Mouse (Mus musculus): ENCODE data around the gene Ly6g5b. TPM values are rescaled to one million over a fixed set of nuclear protein-coding genes. Genes with fewer than 3 reads are reported as not detected.

Ly6g5b gene
- polyA plus RNA-seq, 1 experiment from 2014 or later, result 0.86 TPM

DNA sequence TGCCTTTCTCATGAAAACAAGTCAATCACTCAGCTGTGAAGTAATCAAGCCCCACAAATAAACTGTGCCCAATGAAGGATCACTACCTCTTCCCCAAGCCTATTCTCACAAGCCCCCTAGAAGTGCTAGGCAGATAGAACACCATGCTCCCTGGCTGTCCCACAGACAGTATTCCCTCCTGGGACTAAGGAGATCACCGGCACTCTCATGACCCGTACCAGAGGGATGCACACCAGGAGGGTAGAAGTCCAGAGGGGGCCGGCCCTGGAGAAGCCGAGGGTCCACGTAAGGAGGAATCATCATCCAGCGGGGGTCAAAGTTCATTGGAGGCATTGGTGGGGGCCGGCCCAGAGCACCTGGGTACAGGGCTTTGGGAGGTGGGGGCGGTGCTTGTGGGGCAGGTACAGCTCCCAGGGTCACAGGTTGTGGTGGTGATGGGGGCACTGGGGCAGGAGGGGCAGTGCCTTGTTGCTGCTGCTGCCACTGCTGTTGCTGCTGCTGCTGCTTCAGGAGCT is 42.5 kb upstream of the Ly6g5b start:
- H3K4me3 ChIP-seq (ENCODE audit: low read depth, low read length), result no peak overlapping the region
- no peak overlapping the region for H3K9ac ChIP-seq (ENCODE audit: low read length)
- WGBS, result 97% methylated on average over 8 of the region's 8 CpGs
- no peak overlapping the region for H3K4me2 ChIP-seq
- no peak for ATAC-seq (ENCODE audit: low FRiP score)
- H3K27me3 ChIP-seq (ENCODE audit: control insufficient read depth, insufficient read depth, low read length), result no peaks in the 10 kb centered on the region
- DNase-seq (ENCODE audit: low spot score, missing footprints), result no peak
- H3K36me3 ChIP-seq (ENCODE audit: control insufficient read depth, insufficient read depth, low read length), result peaks cover 85% of the 10 kb centered on the region
- H3K9me3 ChIP-seq (ENCODE audit: control insufficient read depth, low read length), result no peaks in the 10 kb centered on the region
- no peak overlapping the region for H3K27ac ChIP-seq (ENCODE audit: low read depth, low read length)
- H3K4me1 ChIP-seq (ENCODE audit: control insufficient read depth, insufficient read depth, low read length), result peaks cover 7% of the 10 kb centered on the region

DNA sequence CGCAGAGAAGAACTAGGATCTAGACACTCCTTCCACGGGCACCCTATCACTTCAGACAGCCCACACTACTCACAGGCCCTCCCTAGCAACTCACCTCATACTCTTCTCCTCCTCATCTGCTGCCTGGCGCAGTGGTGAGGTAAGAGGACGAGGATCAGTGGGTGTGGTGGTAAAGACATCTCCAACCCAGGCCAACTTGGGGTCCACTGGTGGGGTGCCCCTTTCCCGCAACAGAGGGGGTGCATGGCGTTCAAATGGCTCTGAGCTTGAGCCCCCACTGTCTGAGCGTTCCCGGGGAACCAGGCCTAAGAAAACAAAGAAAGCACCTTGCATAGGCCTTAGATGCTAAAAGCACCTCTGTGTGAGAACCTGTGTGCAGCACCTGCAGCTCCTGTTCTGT is 42.0 kb upstream of the Ly6g5b start:
- Histone ChIP-seq H3K36me3 (ENCODE audit: control insufficient read depth, insufficient read depth, low read length) (peaks cover 89% of the 10 kb centered on the region), H3K4me2 (no peak overlapping the region), H3K4me3 (ENCODE audit: low read depth, low read length) (no peak overlapping the region), H3K27ac (ENCODE audit: low read depth, low read length) (no peak overlapping the region), H3K4me1 (ENCODE audit: control insufficient read depth, insufficient read depth, low read length) (peaks cover 4% of the 10 kb centered on the region; the same call in 1 of the 2 replicates), H3K27me3 (ENCODE audit: control insufficient read depth, insufficient read depth, low read length) (no peaks in the 10 kb centered on the region), H3K9ac (ENCODE audit: low read length) (no peak overlapping the region), H3K9me3 (ENCODE audit: control insufficient read depth, low read length) (no peaks in the 10 kb centered on the region)
- no peak for DNase-seq (ENCODE audit: low spot score, missing footprints)
- ATAC-seq (ENCODE audit: low FRiP score), result no peak
- 94% methylated on average over 8 of the region's 8 CpGs for WGBS

DNA sequence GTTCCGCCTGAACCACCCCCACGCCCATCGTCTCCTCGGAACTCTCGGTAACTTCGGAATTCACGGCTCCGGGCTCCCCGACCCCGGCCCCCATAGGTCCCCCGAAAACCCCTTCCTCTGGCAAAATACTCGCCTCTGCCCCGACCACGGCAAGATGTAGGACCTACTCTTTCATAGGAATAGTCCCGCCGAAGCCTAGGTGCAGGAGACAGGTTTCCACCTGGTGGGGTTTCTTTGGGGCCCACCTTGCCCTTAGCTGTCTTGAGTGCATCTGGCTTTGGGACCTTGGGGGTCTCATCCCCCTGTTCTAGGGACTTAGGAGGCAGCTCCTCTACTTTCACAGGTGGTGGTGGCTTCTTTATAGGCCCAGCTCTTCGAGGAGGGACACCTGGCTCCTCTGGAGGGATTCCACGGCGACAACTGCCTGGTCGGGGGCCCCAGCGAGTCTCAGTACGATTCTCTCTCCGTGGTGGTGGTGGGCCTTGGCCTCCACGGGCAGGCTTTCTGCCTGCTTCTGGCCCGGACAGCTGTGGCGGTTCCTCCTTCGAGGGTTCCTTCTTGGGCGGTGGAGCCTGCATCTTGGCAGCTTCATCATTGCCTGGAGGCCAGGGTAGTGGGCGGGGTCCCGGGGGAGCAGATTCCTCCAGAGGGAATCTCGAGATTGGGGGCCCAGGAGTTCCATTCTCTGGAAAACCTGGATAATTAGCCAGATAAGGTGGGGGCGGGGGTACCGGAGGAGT is 41.4 kb upstream of the Ly6g5b start:
- H3K27ac ChIP-seq (ENCODE audit: low read depth, low read length), result no peak overlapping the region
- no peaks in the 10 kb centered on the region for H3K9me3 ChIP-seq (ENCODE audit: control insufficient read depth, low read length)
- no peak overlapping the region for H3K9ac ChIP-seq (ENCODE audit: low read length)
- DNase-seq (ENCODE audit: low spot score, missing footprints) (no peak), ATAC-seq (ENCODE audit: low FRiP score) (no peak)
- H3K27me3 ChIP-seq (ENCODE audit: control insufficient read depth, insufficient read depth, low read length), result no peaks in the 10 kb centered on the region
- no peak overlapping the region for H3K4me3 ChIP-seq (ENCODE audit: low read depth, low read length)
- no peak overlapping the region for H3K4me2 ChIP-seq
- 93% methylated on average over 33 of the region's 33 CpGs for WGBS
- H3K36me3 ChIP-seq (ENCODE audit: control insufficient read depth, insufficient read depth, low read length), result peaks cover 88% of the 10 kb centered on the region
- peaks cover 2% of the 10 kb centered on the region; the same call in 1 of the 2 replicates for H3K4me1 ChIP-seq (ENCODE audit: control insufficient read depth, insufficient read depth, low read length)

DNA sequence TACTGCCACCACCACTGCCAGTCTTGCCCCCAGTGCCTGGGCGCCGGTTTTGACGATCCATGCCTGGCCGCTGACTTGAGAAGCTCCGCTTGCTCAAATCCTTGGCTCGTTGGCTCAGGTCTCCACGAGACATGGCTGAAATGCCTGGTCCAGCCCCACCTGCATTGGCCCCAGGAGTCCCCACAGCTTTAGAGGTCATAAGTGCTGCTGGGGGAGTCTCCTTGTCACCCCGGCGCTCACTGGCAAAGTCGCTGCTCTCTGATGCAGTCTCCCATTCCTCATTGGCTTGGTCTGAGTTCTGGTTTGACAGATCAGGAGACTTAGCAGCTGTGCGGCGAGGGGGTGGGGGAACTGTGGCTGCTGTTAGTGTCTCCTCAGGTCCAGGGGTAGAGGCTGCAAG is 40.2 kb upstream of the Ly6g5b start:
- no peak overlapping the region for H3K4me3 ChIP-seq (ENCODE audit: low read depth, low read length)
- DNase-seq (ENCODE audit: low spot score, missing footprints) (no peak), ATAC-seq (ENCODE audit: low FRiP score) (no peak)
- no peak overlapping the region for H3K27ac ChIP-seq (ENCODE audit: low read depth, low read length)
- H3K27me3 ChIP-seq (ENCODE audit: control insufficient read depth, insufficient read depth, low read length), result no peaks in the 10 kb centered on the region
- no peaks in the 10 kb centered on the region for H3K9me3 ChIP-seq (ENCODE audit: control insufficient read depth, low read length)
- H3K4me2 ChIP-seq, result no peak overlapping the region
- peaks cover 83% of the 10 kb centered on the region for H3K36me3 ChIP-seq (ENCODE audit: control insufficient read depth, insufficient read depth, low read length)
- WGBS, result 96% methylated on average over 12 of the region's 12 CpGs
- no peaks in the 10 kb centered on the region for H3K4me1 ChIP-seq (ENCODE audit: control insufficient read depth, insufficient read depth, low read length)
- no peak overlapping the region for H3K9ac ChIP-seq (ENCODE audit: low read length)

DNA sequence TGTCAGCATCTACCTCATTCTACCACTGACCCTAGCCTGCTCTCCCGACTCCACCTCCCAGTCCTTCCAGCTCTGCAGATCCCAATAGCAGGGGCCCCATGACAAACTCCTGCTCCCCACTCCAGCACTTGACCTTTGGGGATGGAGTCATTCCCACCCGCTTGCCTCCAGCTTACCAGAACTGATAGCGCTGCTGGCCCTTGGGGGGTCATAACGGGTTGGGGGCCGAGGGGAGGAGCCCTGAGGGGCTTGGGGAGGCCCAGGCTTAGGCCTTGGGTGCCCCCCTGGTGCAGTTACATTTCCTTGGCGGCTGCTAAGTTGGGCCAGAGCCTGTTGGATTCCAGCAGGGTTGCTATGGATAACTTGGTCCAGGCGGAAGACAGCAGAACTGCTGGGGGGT is 39.4 kb upstream of the Ly6g5b start:
- Histone ChIP-seq H3K9ac (ENCODE audit: low read length) (no peak overlapping the region), H3K36me3 (ENCODE audit: control insufficient read depth, insufficient read depth, low read length) (peaks cover 83% of the 10 kb centered on the region), H3K4me3 (ENCODE audit: low read depth, low read length) (no peak overlapping the region), H3K27ac (ENCODE audit: low read depth, low read length) (no peak overlapping the region), H3K9me3 (ENCODE audit: control insufficient read depth, low read length) (no peaks in the 10 kb centered on the region), H3K27me3 (ENCODE audit: control insufficient read depth, insufficient read depth, low read length) (no peaks in the 10 kb centered on the region), H3K4me1 (ENCODE audit: control insufficient read depth, insufficient read depth, low read length) (no peaks in the 10 kb centered on the region), H3K4me2 (no peak overlapping the region)
- ATAC-seq (ENCODE audit: low FRiP score) (no peak), DNase-seq (ENCODE audit: low spot score, missing footprints) (no peak)
- 75% methylated on average over 7 of the region's 7 CpGs for WGBS

DNA sequence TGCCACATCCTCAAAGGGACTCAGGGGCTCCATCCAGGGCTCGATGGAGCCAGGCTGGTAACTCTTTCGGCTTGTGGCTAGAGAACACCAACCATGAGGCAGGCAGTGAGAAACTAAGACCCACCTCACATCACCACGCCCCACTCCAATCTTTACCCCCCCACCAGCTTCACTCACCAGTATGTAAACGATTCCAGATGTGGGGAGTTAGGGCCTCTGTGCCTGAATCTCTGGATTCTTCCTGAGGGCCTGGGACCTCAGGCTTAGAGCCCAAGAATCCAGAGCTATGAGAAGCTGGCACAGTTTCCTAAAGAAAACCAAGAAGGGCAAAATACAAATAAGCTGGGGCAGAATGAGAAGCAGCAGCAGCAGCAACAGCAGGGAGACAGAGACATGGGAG is 38.7 kb upstream of the Ly6g5b start:
- ATAC-seq (ENCODE audit: low FRiP score), result no peak
- no peak overlapping the region for H3K9ac ChIP-seq (ENCODE audit: low read length)
- no peaks in the 10 kb centered on the region for H3K4me1 ChIP-seq (ENCODE audit: control insufficient read depth, insufficient read depth, low read length)
- no peak for DNase-seq (ENCODE audit: low spot score, missing footprints)
- no peak overlapping the region for H3K27ac ChIP-seq (ENCODE audit: low read depth, low read length)
- H3K9me3 ChIP-seq (ENCODE audit: control insufficient read depth, low read length), result no peaks in the 10 kb centered on the region
- WGBS, result 92% methylated on average over 4 of the region's 4 CpGs
- no peak overlapping the region for H3K4me2 ChIP-seq
- H3K27me3 ChIP-seq (ENCODE audit: control insufficient read depth, insufficient read depth, low read length), result no peaks in the 10 kb centered on the region
- peaks cover 84% of the 10 kb centered on the region for H3K36me3 ChIP-seq (ENCODE audit: control insufficient read depth, insufficient read depth, low read length)
- no peak overlapping the region for H3K4me3 ChIP-seq (ENCODE audit: low read depth, low read length)

DNA sequence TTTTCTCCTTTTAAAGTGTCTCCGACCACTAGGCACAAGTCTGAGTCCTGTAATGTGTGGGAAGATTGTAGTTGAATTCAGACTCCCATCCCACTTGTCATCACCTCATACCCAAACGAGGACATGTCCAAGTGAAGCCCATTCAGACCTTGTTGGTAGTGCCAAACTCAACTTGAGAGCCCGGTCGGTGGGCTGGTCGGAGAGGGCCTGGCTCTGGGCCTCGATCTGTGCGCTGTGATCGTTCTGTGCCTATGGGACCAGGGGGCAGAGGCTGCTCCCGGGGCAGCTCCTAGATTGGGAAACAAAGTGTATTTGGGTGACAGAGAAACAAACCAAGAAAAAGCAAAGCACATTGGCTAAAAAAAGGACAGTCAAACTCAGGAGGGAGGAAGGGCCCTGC is 37.8 kb upstream of the Ly6g5b start:
- Histone ChIP-seq H3K36me3 (ENCODE audit: control insufficient read depth, insufficient read depth, low read length) (peaks cover 76% of the 10 kb centered on the region), H3K27me3 (ENCODE audit: control insufficient read depth, insufficient read depth, low read length) (no peaks in the 10 kb centered on the region), H3K9me3 (ENCODE audit: control insufficient read depth, low read length) (no peaks in the 10 kb centered on the region), H3K4me2 (no peak overlapping the region), H3K27ac (ENCODE audit: low read depth, low read length) (no peak overlapping the region), H3K9ac (ENCODE audit: low read length) (no peak overlapping the region), H3K4me3 (ENCODE audit: low read depth, low read length) (no peak overlapping the region), H3K4me1 (ENCODE audit: control insufficient read depth, insufficient read depth, low read length) (no peaks in the 10 kb centered on the region)
- ATAC-seq (ENCODE audit: low FRiP score), result no peak
- no peak for DNase-seq (ENCODE audit: low spot score, missing footprints)
- WGBS, result 94% methylated on average over 9 of the region's 9 CpGs

DNA sequence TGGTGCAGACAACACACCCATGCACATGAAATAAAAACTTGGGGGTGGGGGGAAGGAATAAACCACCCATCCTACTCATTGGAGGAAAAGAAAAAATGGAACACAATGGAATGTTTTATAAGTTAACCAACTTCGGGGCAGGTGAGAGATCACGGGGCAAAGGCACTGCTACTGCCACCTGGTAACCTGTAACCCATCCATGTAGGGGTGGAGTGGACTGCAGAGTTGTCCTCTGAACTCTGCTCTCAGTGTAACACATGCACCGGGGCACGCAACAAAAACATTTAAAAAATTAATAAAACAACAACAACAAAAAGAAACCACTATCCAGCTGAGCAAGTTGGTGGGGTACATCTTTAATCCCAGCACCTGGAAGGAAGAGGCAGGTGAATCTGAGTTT is 36.9 kb upstream of the Ly6g5b start:
- H3K27me3 ChIP-seq (ENCODE audit: control insufficient read depth, insufficient read depth, low read length), result no peaks in the 10 kb centered on the region
- WGBS, result 96% methylated on average over 4 of the region's 4 CpGs
- H3K36me3 ChIP-seq (ENCODE audit: control insufficient read depth, insufficient read depth, low read length), result peaks cover 67% of the 10 kb centered on the region
- no peak for ATAC-seq (ENCODE audit: low FRiP score)
- H3K4me1 ChIP-seq (ENCODE audit: control insufficient read depth, insufficient read depth, low read length), result no peaks in the 10 kb centered on the region
- no peaks in the 10 kb centered on the region for H3K9me3 ChIP-seq (ENCODE audit: control insufficient read depth, low read length)
- no peak overlapping the region for H3K4me2 ChIP-seq
- no peak overlapping the region for H3K9ac ChIP-seq (ENCODE audit: low read length)
- DNase-seq (ENCODE audit: low spot score, missing footprints), result no peak
- H3K27ac ChIP-seq (ENCODE audit: low read depth, low read length), result no peak overlapping the region
- no peak overlapping the region for H3K4me3 ChIP-seq (ENCODE audit: low read depth, low read length)

DNA sequence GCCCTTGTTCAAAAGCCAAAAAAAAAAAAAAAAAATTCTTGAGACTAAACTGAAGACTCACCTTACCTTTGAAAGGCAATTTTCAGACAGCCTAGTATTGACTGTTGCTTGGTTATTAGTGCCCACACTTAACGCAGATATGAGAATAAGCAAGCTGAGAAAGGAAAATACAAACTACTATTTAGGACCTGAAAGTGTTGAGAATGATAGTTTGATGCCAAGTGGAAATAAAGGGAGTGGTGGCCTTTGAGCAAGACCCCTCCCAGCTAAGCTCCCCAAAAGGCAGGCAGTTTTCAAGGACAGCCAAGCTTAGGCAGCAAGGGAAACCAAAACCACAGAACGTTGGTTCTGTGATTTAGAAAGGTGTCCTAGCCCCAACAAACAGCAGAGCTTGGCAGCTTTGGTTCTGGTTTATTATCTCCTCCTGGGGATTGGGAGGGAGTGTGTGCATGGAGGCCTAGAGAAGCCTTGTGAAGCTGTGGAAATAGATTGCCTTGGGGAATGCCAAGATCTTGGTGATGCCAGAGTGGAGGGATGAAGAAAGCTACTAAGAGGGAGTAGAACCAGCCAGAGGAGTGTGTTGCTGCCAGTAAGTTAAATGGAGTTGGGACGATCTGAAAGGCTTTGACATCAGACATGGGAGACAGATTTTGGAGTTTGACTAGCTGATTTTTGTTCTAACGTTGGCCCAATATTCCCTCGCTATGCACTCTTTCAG is 32.9 kb upstream of the Ly6g5b start:
- H3K4me2 ChIP-seq, result no peak overlapping the region
- 0 out of 2 replicates have a peak, but pooled peaks have one; percentile 16 for ATAC-seq (ENCODE audit: low FRiP score)
- H3K27ac ChIP-seq (ENCODE audit: low read depth, low read length), result no peak overlapping the region
- H3K4me3 ChIP-seq (ENCODE audit: low read depth, low read length), result no peak overlapping the region
- H3K9ac ChIP-seq (ENCODE audit: low read length), result no peak overlapping the region
- H3K27me3 ChIP-seq (ENCODE audit: control insufficient read depth, insufficient read depth, low read length), result no peaks in the 10 kb centered on the region; the same call in 1 of the 2 replicates
- 72% methylated on average over 5 of the region's 5 CpGs for WGBS
- no peaks in the 10 kb centered on the region for H3K4me1 ChIP-seq (ENCODE audit: control insufficient read depth, insufficient read depth, low read length)
- H3K36me3 ChIP-seq (ENCODE audit: control insufficient read depth, insufficient read depth, low read length), result peaks cover 66% of the 10 kb centered on the region
- H3K9me3 ChIP-seq (ENCODE audit: control insufficient read depth, low read length), result no peaks in the 10 kb centered on the region; the same call in 1 of the 2 replicates
- DNase-seq (ENCODE audit: low spot score, missing footprints), result no peak

Data from midbrain, embryonic 11.5 days (tissue).